11 mouse cellular contexts compared by ENCODE assay signal in the genomic region with DNA sequence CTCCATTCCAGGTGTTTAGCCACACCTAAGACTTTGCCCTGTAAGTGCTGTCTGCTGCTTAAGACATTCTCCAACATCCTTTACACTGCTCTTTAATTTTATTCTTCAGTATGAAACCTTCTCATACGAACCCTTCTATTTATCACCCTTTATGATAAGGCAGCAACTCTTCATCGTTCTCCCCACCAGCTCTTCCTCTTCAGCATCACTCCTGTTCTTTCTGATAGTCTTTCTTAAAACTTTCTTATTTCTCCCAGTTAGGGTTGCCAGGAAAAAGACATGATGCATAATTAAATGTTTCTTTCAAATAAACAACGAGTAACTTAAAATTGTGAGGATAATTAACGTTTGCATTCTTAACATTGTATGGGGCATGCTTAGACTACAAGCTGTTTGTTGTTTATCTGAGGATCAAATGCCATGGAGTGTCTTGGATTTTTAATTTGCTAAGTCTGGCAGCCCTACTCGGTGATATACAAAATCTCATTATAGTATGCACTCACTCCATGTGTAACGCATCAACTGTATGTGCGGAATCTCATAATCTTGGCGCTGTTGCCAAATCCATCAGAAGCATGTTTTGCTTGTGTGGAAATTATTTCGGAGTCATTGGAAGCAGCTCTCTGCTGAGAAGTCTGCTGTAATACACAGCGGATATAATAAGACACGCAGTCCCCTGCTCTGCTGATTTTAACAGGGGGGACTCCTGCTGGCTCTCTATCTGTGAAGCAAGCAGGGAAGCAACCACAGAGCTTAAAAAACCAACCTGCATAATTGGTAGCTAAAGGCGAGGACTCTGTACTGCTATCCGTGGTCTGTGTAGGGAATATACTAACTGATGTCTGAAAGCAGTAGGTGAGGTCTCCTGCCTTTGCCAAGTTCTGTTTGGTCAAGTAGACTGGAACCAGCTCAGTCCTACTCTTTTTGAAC.
DNase-seq lines count a peak whose midpoint lies in the region; ATAC-seq and TF ChIP-seq lines count a peak whose summit lies in the region.
"Had no signal": no experiment of that assay in that cellular context is flagged by ENCODE, and none has a peak within 500 bp of the region (broad histone marks: within the 10 kb centered on the region; RNA-seq: fewer than 3 reads in every experiment).

No protein-coding gene starts in this region.

- no peak overlapping the region for H3K4me3 ChIP-seq in hindbrain, embryonic 13.5 days
- H3K4me3 ChIP-seq in hindbrain, embryonic 10.5 days: no peak overlapping the region
- no peak overlapping the region for H3K4me3 ChIP-seq in lung, postnatal 0 days (ENCODE audit: low read depth, low read length)
- H3K4me3 ChIP-seq: left cerebral cortex, adult 2 months; liver, embryonic 12.5 days had no signal

- H3K27ac ChIP-seq in hindbrain, embryonic 13.5 days: peak overlapping the region; percentile 19; the same call in 1 of the 2 replicates
- no peak overlapping the region for H3K27ac ChIP-seq in hindbrain, embryonic 10.5 days
- no peak overlapping the region for H3K27ac ChIP-seq in lung, postnatal 0 days (ENCODE audit: low read length)
- H3K27ac ChIP-seq: left cerebral cortex, adult 2 months; liver, embryonic 12.5 days had no signal

- no peak for TF ChIP-seq CTCF in lung, postnatal 0 days (IDR thresholded peaks at IDR 0.05)

- H3K27me3 ChIP-seq in hindbrain, embryonic 13.5 days: no peaks in the 10 kb centered on the region
- no peaks in the 10 kb centered on the region for H3K27me3 ChIP-seq in hindbrain, embryonic 10.5 days (ENCODE audit: insufficient read depth, poor library complexity, severe bottlenecking)
- no peaks in the 10 kb centered on the region for H3K27me3 ChIP-seq in lung, postnatal 0 days (replicated peaks; ENCODE audit: insufficient read depth, low read length)
- H3K27me3 ChIP-seq: liver, embryonic 12.5 days had no signal

- no peak for ATAC-seq in hindbrain, embryonic 13.5 days (ENCODE audit: low FRiP score)
- ATAC-seq in lung, postnatal 0 days: peak; percentile 79
- no peak for ATAC-seq in monocyte, adult 5-6 weeks (replicated peaks; ENCODE audit: insufficient number of reproducible peaks, low FRiP score, low TSS enrichment, poor library complexity, severe bottlenecking)
- ATAC-seq: liver, embryonic 12.5 days had no signal

- no peaks in the 10 kb centered on the region for H3K9me3 ChIP-seq in hindbrain, embryonic 13.5 days
- no peaks in the 10 kb centered on the region for H3K9me3 ChIP-seq in hindbrain, embryonic 10.5 days
- no peaks in the 10 kb centered on the region for H3K9me3 ChIP-seq in lung, postnatal 0 days (ENCODE audit: low read length)
- H3K9me3 ChIP-seq: liver, embryonic 12.5 days had no signal

- no peak overlapping the region for H3K4me2 ChIP-seq in hindbrain, embryonic 13.5 days
- no peak overlapping the region for H3K4me2 ChIP-seq in lung, postnatal 0 days (replicated peaks; ENCODE audit: low read depth, low read length)
- H3K4me2 ChIP-seq: liver, embryonic 12.5 days had no signal

- no peaks in the 10 kb centered on the region for H3K36me3 ChIP-seq in hindbrain, embryonic 13.5 days
- H3K36me3 ChIP-seq in hindbrain, embryonic 10.5 days: no peaks in the 10 kb centered on the region
- H3K36me3 ChIP-seq in lung, postnatal 0 days (ENCODE audit: insufficient read depth, low read length): no peaks in the 10 kb centered on the region
- H3K36me3 ChIP-seq: liver, embryonic 12.5 days had no signal

- 73% methylated on average over 13 of the region's 13 CpGs for WGBS in hindbrain, embryonic 13.5 days
- 78% methylated on average over 13 of the region's 13 CpGs for WGBS in hindbrain, embryonic 10.5 days
- 50% methylated on average over 13 of the region's 13 CpGs for WGBS in lung, postnatal 0 days

- H3K4me1 ChIP-seq in hindbrain, embryonic 13.5 days (replicated peaks): no peaks in the 10 kb centered on the region
- no peaks in the 10 kb centered on the region for H3K4me1 ChIP-seq in hindbrain, embryonic 10.5 days (replicated peaks)
- no peaks in the 10 kb centered on the region for H3K4me1 ChIP-seq in lung, postnatal 0 days (ENCODE audit: insufficient read depth, low read depth, low read length)
- H3K4me1 ChIP-seq: liver, embryonic 12.5 days had no signal

- TF ChIP-seq EP300 in lung, postnatal 0 days (IDR thresholded peaks at IDR 0.05): no peak

- no peak for DNase-seq in hindbrain, embryonic 10.5 days (ENCODE audit: low spot score)
- peak; percentile 80 for DNase-seq in lung, postnatal 0 days (ENCODE audit: low spot score)
- DNase-seq in lung, adult 18-20 months: no peak
- DNase-seq in cerebellum, adult 8-10 months: peak; percentile 42
- peak; percentile 28 for DNase-seq in layer of hippocampus, adult 9-11 months
- DNase-seq in heart, postnatal 4 days: no peak
- DNase-seq: adrenal gland, adult 2 months had no signal

- H3K9ac ChIP-seq in hindbrain, embryonic 13.5 days: no peak overlapping the region
- no peak overlapping the region for H3K9ac ChIP-seq in lung, postnatal 0 days (replicated peaks; ENCODE audit: low read depth)
- H3K9ac ChIP-seq: liver, embryonic 12.5 days had no signal

Comparison
In these comparisons a context has a peak if more than half of its experiments do, and no peak if none do; other contexts are left out.
1. DNase-seq: peak in lung, postnatal 0 days (single experiment), cerebellum, adult 8-10 months (single experiment) and layer of hippocampus, adult 9-11 months (single experiment); none in hindbrain, embryonic 10.5 days (single experiment), lung, adult 18-20 months (0 of 2) and heart, postnatal 4 days (single experiment).